Mouse (Mus musculus): ENCODE measurements around the gene Slc30a2.
"Not testable (repeated sequence)": the region's sequence is repeated elsewhere in the genome, so short reads cannot be mapped to it uniquely, and the experiment has no call there.

Slc30a2 gene

DNA sequence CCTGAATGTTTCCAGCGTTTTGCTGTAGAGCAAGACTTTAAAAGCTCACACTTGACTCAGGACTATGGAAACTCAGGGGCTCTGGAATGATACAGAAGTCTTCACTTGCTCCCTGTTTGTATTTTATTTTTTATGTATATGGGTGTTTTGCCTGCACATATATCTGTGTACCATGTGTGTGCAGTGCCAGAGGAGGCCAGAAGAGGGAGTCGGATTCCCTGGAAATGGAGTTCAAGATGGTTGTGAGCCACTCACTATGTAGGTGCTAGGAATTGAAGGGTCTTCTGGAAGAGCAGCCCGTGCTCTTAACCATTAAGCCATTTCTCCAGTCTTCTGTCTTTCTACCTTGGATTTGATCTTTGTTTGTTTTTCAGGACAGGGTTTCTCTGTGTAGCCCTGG, 21.5 kb upstream of the Slc30a2 start:
- DNase-seq (ENCODE audit: low spot score in 2 of 2) = no peak

DNA sequence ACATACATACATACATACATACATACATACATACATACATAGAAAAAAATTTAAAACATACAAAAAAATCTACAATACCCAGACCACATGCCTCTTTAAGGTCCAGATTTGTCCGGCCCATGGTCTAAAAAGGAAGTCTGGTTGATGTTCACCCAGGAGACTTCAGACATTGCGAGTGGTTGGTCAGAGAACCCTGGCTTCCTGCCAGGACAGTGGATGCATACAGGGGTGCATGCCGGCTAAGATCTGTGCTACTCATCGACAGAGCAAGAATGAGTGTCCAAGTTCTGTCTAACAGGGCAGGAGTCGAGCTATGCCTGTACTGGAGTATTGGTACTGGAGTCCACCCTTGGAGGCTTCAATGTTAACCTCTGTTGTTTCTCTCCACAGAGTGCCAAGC, 18.3 kb upstream of the Slc30a2 start:
- DNase-seq (ENCODE audit: low spot score in 2 of 2) = no peak

DNA sequence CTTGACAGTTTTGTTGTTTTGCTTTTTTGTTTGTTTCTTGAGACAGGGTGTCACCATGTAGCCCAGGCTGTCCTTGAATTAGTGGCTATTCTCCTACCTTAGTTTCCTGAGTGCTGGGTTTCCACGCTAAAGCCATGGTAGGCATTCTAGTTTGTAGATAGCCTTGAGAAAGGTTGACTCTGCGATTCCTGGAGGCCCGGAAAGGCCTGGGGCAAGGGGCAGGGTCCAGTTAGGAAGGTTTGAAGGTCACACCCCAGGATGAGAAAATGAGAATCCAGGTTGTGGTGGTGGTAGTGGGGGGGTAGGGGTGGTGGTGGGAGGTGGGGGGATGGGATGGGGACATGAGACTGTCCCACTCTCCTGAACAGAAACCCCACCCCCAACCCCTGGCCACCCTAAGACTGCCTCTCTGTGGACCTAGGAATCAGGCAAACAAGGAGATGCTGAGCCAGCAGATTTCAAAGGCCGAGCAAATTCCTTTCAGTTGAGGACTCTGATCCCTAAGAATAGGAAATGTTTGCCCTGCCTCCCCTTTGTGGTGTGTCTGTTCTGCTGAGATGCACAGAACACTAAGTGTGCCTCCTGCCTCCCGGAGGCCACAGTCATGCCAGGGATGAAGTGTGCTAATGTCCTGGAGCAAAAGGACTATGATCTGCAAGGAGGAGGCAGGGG, 16.0 kb upstream of the Slc30a2 start:
- no peak for DNase-seq (ENCODE audit: low spot score in 2 of 2)

DNA sequence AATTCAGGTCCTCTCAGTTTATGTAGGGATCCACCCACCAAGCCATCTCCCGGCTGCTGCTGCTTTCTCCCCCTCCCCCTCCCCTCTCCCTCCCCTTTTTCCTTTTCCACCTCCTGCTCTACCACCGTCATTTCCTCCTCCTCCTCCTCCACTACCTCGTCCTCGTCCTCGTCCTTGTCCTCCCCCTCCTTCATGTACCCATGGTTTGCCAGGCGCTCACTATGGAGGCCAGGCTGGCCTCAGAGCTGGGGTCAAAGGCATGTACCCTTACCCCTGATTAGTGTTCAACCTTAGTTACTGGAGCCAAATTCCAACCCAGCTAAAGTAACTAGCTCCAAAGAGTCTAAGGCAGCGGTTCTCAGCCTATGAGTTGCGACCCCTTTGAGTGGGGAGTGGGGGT, 14.8 kb upstream of the Slc30a2 start:
- DNase-seq (ENCODE audit: low spot score in 2 of 2) = no peak

DNA sequence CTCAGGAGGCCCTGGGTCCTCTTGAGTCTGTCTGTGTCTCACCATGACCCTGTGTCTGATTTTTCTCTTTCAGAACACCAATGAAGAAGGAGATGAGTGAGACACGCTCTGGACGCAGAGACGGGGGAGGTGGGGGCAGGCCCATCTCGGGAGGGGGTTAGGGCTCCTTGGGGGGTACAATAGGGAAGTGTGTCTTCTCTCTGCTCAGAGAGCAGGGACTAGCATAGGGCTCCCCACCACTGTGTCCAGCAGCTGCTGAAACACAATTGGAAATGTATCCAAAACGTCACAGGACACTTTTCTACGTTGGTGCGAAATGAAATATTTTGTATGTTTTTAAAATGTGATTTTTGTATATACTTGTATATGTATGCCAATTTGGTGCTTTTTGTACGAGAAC, 14.1 kb upstream of the Slc30a2 start:
- DNase-seq (ENCODE audit: low spot score in 2 of 2) = no peak

DNA sequence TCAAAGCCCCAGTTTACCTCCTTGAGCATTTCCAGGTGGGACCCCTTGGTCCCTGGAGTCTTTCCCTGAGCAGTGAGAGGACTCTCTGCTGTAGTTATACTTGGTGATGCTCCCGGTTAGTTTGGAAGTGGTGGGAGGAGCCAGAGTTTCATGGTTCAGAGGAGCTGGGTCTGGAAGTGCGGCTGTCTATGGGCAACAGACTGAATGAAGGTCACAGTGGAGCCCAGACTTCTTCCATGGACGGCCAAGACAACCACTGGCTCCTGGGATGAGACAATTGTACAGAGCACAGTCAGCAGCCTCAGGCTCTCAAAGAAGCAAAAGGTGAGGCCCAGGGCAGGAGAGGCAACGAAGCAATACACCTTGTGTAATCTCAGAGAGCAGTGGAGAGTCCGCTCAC, 12.7 kb upstream of the Slc30a2 start:
- DNase-seq (ENCODE audit: low spot score in 2 of 2) = no peak

DNA sequence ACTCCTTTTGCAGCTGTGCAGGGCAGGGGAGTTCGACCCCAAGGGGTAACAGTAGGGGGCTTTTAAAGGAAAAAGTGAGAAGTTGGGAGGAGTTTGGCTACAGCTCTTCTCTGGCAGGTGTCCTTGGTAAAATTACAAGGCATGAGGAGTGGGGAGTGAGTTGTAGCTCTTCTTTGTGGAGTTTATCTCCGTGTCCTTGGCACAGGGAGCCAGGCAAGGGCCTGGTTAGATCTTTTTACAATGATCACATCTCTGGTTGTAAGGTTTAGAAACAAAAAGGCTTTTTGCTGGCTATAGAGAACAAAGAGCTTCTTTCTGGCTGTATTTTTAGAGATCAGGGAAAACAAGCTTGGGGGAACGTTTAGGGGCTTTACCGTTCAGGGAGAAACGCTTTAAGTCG, 1.8 kb upstream of the Slc30a2 start:
- DNase-seq (ENCODE audit: low spot score in 2 of 2) = not testable (repeated sequence)

DNA sequence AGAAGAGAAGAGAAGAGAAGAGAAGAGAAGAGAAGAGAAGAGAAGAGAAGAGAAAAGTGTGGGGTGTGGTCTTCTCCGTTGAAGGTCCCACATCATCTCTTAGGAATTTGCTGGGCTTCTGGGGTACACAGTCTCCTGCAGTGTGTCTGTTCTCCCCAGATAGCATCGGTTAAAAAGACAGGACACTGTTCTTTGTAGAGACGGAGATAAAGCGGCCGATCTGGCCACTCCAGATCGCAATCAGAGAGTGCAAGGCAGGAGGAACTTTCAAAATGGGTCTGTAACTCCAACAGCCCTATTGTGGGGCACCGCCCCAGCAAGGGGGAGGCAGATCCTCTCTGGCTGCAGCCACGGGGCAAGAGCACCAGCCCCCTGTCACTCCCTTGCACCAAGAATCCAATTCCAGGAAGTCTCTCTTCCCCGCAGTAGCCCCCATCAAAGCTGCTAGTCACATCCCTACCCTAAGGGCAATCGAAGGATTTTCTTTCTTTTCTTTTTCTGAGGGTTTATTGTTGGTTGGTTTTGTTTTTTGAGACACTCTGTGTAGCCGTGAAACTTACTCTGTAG, 685 bp upstream of the Slc30a2 start:
- no peak for DNase-seq (ENCODE audit: low spot score in 2 of 2)

DNA sequence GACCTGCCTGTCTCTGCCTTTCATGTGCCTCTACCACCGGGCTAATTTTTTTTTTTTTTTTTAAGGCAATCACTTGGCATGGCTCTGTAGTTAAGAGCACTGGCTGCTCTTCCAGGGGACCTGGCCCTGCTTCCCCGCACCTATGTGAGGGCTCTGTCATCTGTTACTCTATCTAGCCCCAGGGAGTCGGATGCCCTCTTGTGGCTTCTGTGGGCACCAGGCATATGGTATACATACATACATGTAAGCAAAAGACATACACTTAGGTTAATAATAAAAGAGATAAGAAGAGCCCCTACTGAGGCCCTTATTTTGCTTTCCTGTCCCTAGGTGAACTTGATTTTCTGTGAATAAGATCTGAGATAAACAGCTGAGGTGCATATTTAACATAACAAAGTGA, 1.6 kb downstream of the Slc30a2 start:
- DNase-seq (ENCODE audit: low spot score in 2 of 2) = no peak

DNA sequence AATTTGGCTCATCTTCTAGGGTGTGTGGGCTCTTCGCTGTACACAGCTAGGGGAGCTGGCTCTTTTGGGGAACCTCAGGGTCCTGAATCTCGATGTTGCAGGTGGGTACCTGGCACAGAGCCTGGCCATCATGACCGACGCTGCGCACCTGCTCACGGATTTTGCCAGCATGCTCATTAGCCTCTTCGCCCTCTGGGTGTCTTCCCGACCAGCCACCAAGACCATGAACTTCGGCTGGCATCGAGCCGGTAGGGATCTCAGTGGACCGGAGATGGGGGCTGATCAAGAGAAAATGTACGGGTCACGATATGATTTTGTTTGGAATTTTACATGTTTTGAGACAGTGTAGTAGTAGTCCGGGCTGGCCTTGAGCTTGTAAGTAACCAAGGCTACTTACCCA, 2.8 kb downstream of the Slc30a2 start:
- DNase-seq (ENCODE audit: low spot score in 2 of 2) = no peak

DNA sequence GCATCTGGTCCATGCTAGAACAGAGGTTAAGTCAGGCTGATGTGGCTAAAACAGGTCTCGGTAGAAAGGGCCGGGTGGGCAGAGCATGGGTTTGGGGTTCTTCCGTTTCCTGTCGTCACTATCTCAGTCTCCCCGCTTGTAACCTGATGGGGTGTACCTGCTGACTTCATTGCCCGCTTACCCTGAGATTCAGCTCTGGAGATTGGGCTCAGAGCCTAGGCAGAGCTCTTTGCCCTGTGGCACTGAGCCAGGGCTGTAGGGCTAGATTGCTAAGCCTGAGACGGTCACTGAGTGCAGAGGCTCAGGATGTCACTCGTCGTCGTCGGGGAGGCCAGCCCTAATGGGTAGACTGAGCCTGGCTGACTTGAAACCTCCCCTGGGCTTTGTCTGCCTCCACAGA, 5.1 kb downstream of the Slc30a2 start:
- DNase-seq (ENCODE audit: low spot score in 2 of 2) = no peak

DNA sequence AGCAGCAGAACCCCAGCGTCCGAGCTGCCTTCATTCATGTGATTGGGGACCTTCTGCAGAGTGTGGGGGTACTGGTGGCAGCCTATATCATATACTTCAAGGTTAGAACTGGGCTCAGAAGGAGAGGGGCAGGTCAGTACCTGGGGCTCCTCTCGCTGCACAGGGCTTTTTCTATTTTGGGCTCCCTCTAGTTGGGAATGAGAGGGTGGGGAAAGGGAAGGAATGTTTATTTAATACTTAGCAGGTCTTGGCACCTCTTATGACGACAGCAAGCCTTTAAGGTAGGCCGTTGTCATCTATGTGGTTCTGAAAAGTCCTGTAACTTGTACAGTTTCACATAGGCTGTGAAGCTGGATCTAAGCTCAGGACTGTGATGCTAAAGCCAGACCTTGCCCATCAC, 5.6 kb downstream of the Slc30a2 start:
- DNase-seq (ENCODE audit: low spot score in 2 of 2) = no peak

DNA sequence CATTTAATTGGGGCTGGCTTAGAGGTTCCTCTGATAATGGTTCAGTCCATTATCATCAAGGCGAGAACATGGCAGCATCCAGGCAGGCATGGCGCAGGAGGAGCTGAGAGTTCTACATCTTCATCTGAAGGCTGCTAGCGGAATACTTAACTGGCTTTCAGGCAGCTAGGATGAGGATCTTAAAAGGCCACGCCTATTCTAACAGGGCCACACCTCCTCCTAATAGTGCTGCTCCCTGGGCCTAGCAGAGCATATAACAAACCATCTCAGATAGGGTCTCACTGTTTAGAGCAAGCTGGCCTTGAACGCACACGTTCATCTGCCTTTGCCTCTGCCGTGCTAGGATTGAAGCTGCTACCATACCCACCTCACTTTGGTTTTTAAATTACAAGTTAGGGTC, 6.8 kb downstream of the Slc30a2 start:
- DNase-seq (ENCODE audit: low spot score in 2 of 2) = no peak

DNA sequence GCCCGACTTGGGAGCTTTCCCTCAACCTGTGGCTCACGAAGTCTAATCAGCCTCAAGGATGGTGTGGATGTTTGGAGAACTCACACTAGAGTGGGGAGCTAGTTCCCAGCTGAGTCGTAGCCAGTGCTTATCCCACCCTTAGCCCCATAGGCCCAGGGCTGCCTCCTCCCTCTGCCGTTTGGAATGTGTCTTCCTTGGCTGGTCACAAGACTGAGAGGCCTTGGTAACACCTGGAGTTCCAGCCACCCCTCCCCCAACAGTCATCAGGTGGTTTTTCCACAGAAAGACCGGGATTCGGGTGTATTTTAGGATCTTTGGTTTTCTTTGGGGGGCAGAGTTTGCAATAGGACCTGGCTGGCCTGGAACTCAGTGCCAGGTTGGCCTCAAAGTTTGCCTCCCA, 7.7 kb downstream of the Slc30a2 start:
- no peak for DNase-seq (ENCODE audit: low spot score in 2 of 2)

DNA sequence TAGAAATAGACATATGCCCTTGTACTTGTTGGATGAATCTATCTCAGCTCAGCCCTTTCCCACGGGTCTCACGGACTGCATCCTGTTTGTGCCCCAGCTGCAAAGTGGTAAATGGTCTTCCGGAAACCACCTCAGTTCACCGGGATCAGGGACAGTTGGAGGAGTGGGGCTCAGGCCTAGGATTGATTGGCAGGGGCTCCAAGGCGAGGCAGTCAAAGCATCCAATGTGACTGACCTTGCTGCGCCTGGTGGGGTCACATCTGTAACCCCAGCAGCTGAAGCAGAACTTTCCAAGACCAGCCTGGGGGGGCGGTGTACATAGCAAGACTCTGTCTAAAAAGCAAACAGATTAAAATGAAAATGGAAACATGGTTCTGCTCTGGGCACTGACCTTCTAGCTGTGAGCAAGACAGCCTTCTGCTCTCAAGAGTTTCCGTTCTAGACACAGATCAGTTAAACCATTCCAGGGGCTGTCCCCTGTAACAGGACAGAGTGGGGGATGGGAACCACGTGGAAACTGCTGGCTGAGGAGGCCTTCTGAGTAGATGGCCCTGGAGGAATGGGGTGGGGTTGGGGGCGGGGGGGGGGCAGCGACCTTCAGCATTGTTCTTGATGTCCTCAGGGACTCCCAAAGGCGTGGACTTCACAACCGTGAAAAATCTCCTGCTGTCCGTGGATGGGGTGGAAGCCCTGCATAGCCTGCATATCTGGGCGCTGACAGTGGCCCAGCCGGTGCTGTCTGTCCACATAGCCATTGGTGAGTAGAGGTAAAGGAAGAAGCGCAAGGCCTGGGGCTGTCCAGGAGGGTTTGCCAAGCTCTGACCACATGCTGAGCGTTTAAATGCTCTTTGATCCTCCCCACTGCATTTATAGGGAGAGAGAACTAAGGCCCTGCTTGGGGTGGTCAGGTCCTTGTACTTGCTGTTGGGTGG, 8.6 kb downstream of the Slc30a2 start:
- no peak for DNase-seq (ENCODE audit: low spot score in 2 of 2)

DNA sequence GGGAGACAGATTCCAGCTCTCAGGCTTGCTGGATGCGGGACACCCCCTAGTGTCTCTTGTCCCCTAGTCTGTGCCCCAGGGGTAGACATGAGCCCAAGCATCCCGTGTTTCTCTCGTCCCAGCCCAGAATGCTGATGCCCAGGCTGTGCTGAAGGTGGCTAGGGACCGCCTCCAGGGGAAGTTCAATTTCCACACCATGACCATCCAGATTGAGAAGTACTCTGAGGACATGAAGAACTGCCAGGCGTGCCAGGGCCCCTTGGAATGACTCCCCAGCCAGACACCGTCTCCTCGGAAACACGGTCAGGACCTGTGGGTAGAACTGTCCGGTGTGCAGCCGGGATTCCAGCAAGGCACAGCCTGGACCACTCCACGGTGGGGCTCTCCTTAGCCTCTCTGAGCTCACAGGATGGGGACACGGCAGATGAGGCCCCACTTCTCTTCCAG, 9.3 kb downstream of the Slc30a2 start:
- peak in 1 of 2 experiments; percentile 52 for DNase-seq (ENCODE audit: low spot score in 2 of 2)

DNA sequence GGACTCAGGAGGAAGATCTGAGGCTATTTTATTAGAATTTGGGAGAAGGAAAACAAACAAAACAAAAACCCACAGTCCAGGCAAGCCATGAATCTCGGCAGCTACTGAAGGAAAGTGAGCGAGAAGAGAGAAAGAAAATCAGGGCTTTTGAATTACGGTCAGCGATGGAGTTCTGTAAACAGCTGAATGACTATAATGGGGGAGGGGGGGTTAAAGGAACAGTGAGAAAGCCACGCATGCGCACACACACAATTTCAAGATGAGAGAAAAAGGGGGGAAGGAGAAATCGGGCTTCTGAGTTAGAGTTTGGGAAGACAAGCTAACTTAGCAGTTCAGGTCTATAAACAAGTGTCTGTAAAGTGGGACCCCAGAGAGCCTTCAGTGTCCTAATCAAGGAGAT, 9.9 kb downstream of the Slc30a2 start:
- DNase-seq (ENCODE audit: low spot score in 2 of 2) = no peak

DNA sequence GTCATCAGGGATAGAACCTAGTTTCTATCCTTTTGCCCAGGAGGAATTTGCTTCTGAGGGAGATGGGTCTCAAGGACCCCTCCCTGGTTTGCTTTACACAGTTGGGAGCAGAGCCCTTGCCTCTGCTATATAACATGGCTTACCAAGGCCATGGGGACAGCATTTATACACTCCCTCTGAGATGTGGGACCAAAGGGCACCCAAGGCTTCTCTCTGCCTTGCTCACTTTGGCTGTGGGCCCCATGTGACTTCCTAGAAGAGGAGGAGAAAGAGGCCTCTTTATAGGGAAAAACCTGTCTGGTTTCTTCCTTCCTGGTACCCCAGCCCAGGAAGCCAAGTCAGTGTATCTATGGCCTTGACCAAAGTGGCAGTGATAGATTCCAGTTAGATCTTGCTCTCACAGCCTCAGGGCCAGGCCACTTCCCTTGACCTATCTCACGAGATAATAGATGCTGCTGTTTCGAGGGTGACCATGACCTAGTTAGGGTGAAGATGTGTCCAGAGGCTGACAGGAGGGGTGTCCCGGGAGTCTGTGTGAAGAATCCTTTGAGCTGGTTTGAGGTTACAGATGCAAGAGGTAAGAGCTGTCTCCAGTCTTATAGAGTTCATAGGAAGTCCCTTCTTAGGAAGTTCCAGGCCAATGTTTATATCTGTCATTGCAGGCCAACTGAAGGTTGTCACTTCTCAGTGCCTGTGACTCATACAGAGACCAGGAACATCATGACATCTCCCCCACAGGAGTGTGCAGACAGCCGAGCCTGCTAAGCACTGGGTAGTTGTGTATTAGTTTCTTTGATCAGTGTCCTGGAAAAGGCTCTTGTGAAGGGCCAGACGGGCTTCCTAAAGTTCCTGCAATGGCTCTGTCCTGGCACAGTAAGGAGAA, 10.8 kb downstream of the Slc30a2 start:
- no peak for DNase-seq (ENCODE audit: low spot score in 2 of 2)

DNA sequence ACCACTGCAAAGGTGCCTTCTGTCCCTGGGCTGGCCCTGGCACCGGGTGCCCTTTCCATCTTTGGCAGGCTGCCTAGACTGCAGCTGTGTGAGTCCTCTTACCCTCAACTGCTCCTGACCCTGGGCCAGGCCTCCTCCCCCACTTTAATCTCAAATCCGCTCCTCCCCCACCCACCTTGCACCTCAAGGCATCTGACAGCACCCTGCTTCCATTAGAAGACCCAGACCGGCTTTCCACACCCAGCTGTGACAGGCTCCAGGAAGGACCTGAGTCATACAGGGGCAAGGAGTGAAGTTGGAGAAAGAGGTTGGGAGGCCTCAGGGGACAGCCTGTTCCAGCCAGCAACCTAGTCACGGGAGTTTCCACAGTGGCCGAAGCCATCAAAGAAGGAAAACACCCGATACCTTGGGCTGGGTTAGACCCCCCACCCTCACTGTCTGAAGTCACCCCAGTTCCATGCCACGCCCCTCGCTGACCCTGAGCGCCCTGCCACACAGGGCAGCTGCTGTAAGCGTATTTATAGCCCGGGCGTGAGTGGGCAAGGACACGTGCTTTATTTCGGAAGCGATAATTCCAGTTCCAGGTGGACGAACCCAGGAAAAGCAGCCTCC, 13.0 kb downstream of the Slc30a2 start:
- DNase-seq (ENCODE audit: low spot score in 2 of 2) = no peak

DNA sequence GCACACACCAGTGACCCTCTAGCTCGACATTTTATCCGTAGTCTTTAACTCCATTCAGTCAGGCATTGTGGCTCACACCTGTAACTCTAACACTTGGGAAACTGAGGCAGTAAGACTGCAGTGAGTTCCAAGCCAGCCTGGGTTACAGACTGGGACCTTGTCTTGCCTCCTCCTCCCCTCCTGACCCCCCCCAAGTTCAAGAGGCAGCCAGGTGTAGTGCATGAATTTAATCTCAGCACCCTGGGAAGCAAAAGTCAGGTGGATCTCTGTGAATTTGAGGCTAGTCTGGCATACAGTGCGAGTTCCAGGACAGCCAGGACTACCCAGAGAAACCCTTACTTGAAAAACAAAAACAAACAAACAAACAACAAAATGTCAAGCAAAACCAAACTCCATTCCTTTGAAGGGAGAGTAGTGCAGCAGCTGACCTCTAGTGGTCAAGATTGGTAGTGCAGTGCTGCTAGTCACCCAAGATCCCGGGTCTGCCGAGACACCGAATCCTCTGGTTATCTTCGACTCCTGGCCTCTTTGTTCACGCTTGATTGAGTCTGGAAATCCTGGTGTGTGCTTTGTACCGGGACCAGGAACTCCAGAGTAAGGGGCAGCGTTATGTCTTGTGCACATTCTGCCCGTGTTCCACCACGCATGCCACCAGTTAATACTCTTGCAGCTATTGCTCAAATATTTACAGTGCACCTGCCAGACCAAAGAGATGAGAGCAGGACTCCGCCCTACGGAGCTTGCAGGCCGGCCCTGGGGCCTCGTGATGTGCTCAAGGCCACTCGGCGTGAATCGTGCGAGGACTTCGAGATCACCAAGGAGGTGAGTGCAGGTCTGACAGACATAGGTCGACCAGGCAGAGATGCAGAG, 13.8 kb downstream of the Slc30a2 start:
- peak; percentile 62 to 88 for DNase-seq (ENCODE audit: low spot score in 2 of 2)

DNA sequence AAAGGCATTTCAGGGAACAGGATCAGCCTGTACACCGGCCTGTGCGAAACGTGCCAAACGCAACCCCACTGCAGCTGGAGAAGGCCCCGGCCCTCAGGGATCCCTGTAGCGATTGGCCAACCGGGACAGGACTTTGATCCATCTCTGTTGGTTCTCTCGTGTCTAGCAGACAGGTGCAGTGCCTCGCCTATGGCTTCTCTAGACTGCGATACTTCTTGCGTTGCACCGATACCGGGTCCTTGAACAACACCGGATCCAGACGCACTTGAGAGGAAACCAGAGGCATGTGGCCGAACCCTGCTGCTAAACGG, 14.4 kb downstream of the Slc30a2 start:
- DNase-seq (ENCODE audit: low spot score in 2 of 2) = no peak

Data from spleen, postnatal 4 days (tissue).